Mouse (Mus musculus) left cerebral cortex, adult 8-10 months (tissue): Measurements from ENCODE around the gene Tcirg1. TPM values are rescaled to one million over a fixed set of nuclear protein-coding genes. Genes with fewer than 3 reads are reported as not detected.
A peak's percentile ranks its signal among the peaks of the same experiment; 100 is the strongest.

Experiments
- DNase-seq, 2 experiments: peaks; one replicate each; pipeline ENCODE4 v3.0.0; 2022; ENCODE audit warnings: low spot score in 2 of 2
- total RNA-seq, 4 experiments: library from RNA; stranded (reverse); gene quantifications; 2 replicates each; pipeline ENCODE4 v1.2.4; 2022

Tcirg1 gene
- total RNA-seq, 4 experiments from 2014 or later, result 14.9 to 26.1 (median 21.5) TPM

DNA sequence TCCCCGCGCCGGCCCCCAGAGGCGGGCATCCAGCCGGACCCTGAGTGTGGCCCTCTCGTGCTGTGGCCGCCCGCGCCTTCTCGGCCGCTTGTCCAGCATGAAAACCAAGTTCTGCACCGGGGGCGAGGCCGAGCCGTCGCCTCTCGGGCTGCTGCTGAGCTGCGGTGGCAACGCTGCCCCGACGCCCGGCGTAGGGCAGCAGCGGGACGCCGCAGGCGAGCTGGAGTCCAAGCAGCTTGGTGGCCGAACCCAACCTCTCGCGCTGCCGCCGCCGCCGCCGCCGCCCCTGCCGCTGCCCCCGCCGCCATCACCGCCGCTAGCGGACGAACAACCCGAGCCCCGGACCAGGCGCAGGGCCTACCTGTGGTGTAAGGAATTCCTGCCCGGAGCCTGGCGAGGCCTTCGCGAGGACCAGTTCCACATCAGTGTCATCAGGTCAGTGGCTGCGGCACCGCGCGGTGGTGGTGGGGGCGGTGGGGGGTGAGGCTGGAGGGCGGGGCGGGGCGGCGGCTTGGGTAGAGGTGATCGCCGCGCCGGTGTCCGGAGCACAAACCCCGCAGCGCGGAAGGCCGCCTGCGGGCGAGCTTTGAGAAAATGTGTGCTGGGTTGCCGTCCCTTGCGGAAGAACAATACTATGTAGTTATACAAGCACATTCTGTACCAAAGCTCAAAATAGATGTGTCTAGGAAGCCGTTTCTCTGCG, 54.8 kb downstream of the Tcirg1 start:
- DNase-seq, result peak; percentile 24 to 35

DNA sequence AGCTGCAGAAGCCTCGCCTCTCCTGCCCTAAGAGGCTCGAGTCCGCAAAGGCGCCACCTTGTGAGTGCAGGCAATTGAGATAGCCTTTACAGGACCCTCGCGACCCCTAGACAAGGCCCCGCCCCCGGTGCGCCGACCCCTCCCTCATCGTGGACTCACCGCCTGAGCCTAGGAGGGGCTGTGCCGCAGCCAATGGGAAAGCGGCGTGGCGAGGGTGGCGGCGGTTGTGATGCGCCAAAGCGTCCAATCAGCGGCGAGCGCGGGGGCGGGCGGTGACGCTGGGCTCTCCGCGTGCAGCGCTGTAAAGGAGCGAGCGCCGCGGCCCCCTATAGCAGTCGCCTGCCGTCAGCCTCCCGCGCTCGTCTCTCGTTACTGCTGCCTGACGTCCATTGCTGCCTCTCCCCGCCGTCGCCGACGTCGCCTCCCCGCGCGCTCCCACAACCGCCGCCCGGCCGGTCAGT, 55.4 kb downstream of the Tcirg1 start, which contains the start of gene Chka:
Gene Chka (plus strand): TSS at position 272 of the 461 bp plus-strand sequence.
- peak; percentile 97 to 98 for DNase-seq

DNA sequence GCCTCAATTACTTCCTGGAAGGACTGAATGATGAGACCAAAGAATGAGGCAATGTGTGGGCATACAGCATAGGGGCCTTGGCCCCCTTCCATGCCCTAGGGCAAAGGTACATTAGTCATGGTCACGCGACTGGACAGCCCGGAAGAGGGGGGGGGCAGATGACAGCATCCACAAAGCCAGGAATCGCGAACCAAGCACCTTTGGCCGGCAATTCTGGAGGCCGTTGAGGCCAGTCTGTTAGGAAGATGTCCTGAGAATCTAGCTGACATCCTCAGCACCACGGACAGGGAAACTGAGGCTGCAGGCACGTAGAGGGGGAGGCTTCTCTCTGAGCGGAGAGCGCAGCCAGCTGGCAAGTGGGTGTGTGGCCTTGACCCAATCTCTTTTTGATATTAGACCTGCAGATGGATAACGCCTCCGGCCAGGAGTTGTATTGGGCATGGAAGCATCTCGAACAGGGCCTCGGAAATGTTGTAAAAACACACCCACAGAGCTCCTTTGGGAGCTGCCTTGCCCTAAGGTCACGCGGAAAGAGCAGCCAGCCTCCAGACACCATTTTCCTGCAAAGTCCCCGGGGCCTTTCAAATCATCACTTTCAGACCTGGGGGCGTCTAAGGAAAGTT, 56.0 kb downstream of the Tcirg1 start:
- DNase-seq, result peak in 1 of 2 experiments; percentile 26

DNA sequence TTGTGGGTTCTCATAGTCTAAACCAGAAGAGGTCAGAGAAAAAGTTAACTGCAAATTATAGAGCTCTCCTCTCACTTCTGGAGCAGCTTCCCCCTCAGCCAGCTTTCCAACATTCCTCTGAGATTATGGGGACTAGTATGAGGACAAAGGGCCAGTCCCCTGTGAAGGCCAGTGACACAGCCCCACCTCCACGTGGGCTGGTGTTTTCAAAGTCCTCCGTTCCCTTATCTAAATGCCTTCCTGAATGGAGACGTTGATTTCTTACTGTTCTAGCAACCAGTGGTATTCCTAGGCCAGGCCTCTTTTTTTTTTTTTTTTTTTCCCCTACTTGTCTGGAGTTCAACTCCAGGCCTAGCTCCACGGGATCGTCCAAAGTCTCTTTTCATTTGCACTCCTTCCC, 56.9 kb downstream of the Tcirg1 start:
- no peak for DNase-seq

DNA sequence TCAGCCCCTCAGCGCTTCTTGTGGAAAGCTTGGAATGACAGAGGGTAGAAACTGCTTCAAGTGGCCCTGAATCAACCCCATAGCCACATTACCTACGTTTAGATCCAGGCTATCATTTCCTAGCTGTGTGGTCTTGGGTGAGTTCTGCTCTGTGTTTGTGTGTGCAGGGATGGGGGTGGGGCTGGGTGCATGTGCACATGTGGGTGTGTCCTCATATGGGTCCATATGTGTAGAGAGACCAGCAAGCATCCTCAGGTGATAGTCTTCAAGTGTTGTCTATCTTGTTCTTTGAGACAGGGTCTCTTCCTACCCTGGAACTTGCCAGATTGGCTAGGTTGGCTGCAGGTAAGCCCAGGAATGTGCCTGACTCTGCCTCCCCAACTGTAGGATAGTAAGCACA, 57.7 kb downstream of the Tcirg1 start:
- DNase-seq, result no peak

DNA sequence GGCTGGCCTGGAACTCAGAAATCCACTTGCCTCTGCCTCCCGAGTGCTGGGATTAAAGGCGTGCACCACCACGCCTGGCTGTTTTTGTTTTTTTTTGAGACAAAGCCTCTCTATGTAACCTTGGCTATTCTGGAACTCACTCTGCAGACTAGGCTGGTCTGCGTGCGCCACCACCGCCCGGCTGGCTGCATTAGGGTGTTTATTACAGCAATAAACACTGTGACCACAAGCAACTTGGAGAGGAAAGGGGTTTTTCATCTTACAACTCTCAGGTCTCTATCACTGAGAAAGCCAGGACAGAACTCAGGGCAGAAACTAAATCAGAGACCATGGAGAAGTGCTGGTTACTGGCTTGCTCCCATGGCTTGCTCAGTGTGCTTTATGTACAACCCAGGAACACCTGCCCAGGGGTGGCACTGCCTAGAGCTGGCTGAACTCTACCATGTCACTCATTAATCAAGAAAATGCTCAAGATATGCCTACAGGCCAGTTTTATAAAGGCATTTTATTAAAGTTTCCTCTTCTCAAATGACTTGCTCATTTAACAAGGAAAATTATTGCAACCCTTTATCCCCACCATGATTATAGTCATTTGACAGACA, 58.6 kb downstream of the Tcirg1 start:
- DNase-seq, result no peak

DNA sequence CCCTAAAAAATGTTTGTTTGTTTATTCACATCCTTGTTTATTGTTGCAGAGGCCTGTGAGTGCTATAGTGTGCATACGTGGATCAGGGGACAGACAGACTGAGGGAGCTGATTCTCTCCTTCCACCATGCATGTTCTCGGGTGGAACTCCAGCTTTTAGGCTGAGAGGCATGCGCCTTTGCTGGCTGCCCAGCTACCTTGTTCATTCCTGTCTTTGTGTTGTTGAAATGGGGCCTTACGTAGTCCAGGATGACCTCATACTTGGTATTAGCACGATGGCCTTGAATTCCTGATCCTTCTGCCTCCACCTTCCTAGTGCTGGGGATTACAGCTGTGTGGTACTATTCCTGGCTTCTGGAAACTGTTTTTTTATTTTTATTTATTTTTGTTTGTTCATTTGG, 59.2 kb downstream of the Tcirg1 start:
- DNase-seq, result no peak

DNA sequence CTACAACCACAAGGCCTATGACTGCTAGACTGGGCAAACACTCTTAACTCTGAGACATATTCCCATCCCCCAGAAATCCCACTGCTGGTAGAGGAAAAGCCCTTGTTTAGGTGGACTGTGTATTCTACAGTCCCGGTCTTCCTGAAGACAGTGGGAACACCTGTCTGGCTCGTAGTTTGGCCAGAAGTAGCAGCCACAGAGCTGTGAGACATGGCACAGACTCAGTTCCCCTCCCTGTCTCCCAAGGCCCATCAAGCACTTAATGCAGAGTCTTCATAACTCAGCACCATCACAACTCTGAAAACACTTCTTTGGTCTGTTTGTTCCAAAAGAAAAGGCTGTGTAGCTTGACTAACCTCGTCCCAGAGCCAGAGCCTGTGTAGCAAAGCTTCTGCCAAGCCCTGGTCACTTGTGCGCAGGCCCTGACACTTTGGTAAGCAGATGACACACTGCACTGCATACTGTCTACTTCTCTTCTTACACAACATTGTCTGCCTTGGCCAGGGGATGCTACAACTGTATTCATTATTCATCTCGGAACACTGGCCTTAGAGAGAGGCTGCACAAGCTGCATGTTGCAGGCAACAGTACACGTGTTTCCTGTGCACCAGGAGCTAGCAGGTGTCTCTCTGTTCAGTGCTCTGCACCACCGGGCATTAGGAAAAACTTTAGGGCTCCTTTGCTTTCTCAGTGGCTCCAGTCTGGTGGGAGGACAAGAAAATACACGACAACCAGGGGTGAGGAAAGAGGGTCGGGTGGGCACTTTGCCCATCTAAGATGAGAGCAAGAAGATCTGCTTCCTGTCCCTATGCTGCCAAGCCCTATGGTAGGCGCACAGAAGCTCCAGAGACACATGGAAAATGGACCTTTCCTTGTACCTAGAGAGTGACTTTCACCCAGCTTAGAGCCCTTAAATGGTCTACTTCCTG, 60.0 kb downstream of the Tcirg1 start:
- no peak for DNase-seq

Other genes starting within 250 kb of the Tcirg1 start
- 10 to 100 TPM in 1 of 4 experiments, 1 to 10 TPM in 3; 7.9 to 10.6 (median 8.4) TPM for gene Lrp5, start 220.6 kb downstream of the Tcirg1 start, total RNA-seq
- gene 1810055G02Rik, start 198.8 kb downstream of the Tcirg1 start, total RNA-seq, result 10 to 100 TPM; 25.9 to 28.3 (median 26.3) TPM
- 10 to 100 TPM; 46.2 to 53.0 (median 50.5) TPM for gene Kmt5b, start 139.7 kb downstream of the Tcirg1 start, total RNA-seq
- 10 to 100 TPM; 68.4 to 87.2 (median 76.7) TPM for gene Chka, start 55.4 kb downstream of the Tcirg1 start, total RNA-seq
- 100 to 1,000 TPM; 136 to 159 (median 145) TPM for gene Ndufs8, start 5.6 kb upstream of the Tcirg1 start, total RNA-seq
- gene Aldh3b1, start 22.7 kb upstream of the Tcirg1 start, total RNA-seq, result 1 to 10 TPM; 3.4 to 5.5 (median 5.1) TPM
- 10 to 100 TPM; 13.4 to 30.8 (median 20.0) TPM for gene Unc93b1, start 28.1 kb upstream of the Tcirg1 start, total RNA-seq
- under 1 TPM in 2 of 4 experiments, not detected in 2; 0.44 to 0.50 TPM for gene Aldh3b3, start 51.5 kb upstream of the Tcirg1 start, total RNA-seq
- 1 to 10 TPM in 1 of 4 experiments, under 1 TPM in 3; 0.80 to 1.3 (median 0.91) TPM for gene Aldh3b2, start 65.2 kb upstream of the Tcirg1 start, total RNA-seq
- 1 to 10 TPM; 2.9 to 5.0 (median 4.5) TPM for gene Acy3, start 79.4 kb upstream of the Tcirg1 start, total RNA-seq
- not detected for gene Tbx10, start 85.6 kb upstream of the Tcirg1 start, total RNA-seq
- gene Nudt8, start 93.4 kb upstream of the Tcirg1 start, total RNA-seq, result 10 to 100 TPM in 1 of 4 experiments, 1 to 10 TPM in 3; 7.4 to 10.5 (median 8.9) TPM
- gene Gm49405, start 93.5 kb upstream of the Tcirg1 start, total RNA-seq, result 1 to 10 TPM in 2 of 4 experiments, under 1 TPM in 2; 0.76 to 1.3 (median 1.1) TPM
- gene Doc2g, start 96.2 kb upstream of the Tcirg1 start, total RNA-seq, result 10 to 100 TPM in 1 of 4 experiments, 1 to 10 TPM in 3; 3.9 to 11.7 (median 4.1) TPM
- 100 to 1,000 TPM; 243 to 273 (median 258) TPM for gene Ndufv1, start 105.7 kb upstream of the Tcirg1 start, total RNA-seq
- 100 to 1,000 TPM; 405 to 436 (median 416) TPM for gene Gstp1, start 130.9 kb upstream of the Tcirg1 start, total RNA-seq
- gene Gstp2, start 138.9 kb upstream of the Tcirg1 start, total RNA-seq, result 10 to 100 TPM; 43.0 to 73.3 (median 55.7) TPM
- not detected for gene Gstp3, start 152.4 kb upstream of the Tcirg1 start, total RNA-seq
- not detected for gene Cabp2, start 174.4 kb upstream of the Tcirg1 start, total RNA-seq
- gene Cdk2ap2, start 190.0 kb upstream of the Tcirg1 start, total RNA-seq, result 10 to 100 TPM; 20.2 to 28.9 (median 23.4) TPM
- 100 to 1,000 TPM; 199 to 206 (median 205) TPM for gene Pitpnm1, start 192.9 kb upstream of the Tcirg1 start, total RNA-seq
- gene Aip, start 218.7 kb upstream of the Tcirg1 start, total RNA-seq, result 100 to 1,000 TPM; 120 to 143 (median 134) TPM
- gene Gpr152, start 232.7 kb upstream of the Tcirg1 start, total RNA-seq, result under 1 TPM in 1 of 4 experiments, not detected in 3; 0.08 TPM
- gene Cabp4, start 236.9 kb upstream of the Tcirg1 start, total RNA-seq, result under 1 TPM in 3 of 4 experiments, not detected in 1; 0.17 to 0.37 (median 0.34) TPM
- 10 to 100 TPM; 86.9 to 98.0 (median 92.5) TPM for gene Coro1b, start 241.5 kb upstream of the Tcirg1 start, total RNA-seq
- gene Ptprcap, start 246.5 kb upstream of the Tcirg1 start, total RNA-seq, result 1 to 10 TPM; 1.6 to 2.2 (median 1.8) TPM